Mouse (Mus musculus) bone marrow, adult 2 months (tissue): ENCODE data around the gene Comp. TPM values are rescaled to one million over a fixed set of nuclear protein-coding genes. Genes with fewer than 3 reads are reported as not detected.

Experiments used
- H3K27ac ChIP-seq: fragments of 200-500 bp; 2 replicates; pipeline ENCODE4 v1.5.1; 2012; ENCODE audit warnings: low read depth, mild to moderate bottlenecking, control low read depth, inconsistent platforms, low read length; ENCODE audit not compliant: control insufficient read depth, poor library complexity, insufficient read depth
- H3K4me1 ChIP-seq: fragments of 200-500 bp; 2 replicates; pipeline ENCODE4 v1.6.1; 2011; ENCODE audit warnings: low read length; ENCODE audit not compliant: control insufficient read depth, insufficient read depth
- H3K4me3 ChIP-seq: fragments of 200-500 bp; replicated peaks from 2 replicates; pipeline ENCODE3; 2011; ENCODE audit warnings: mild to moderate bottlenecking, low read depth, low read length, control low read depth; ENCODE audit not compliant: control insufficient read depth
- CTCF ChIP-seq: fragments of 200-500 bp; IDR thresholded peaks from 2 replicates; pipeline ENCODE4 v1.5.1; 2011; ENCODE audit warnings: low read length, control low read depth; ENCODE audit not compliant: control insufficient read depth, insufficient read depth
- POLR2A ChIP-seq: fragments of 200-500 bp; IDR thresholded peaks from 2 replicates; pipeline ENCODE4 v1.6.1; 2011; ENCODE audit warnings: low read depth, mild to moderate bottlenecking, control low read depth, low read length, borderline replicate concordance; ENCODE audit not compliant: control insufficient read depth
- WGBS: fragments of 180-500 bp; shearing (Covaris S2); methylation state at CpG from one replicate; pipeline ENCODE4 v1.1.7; 2018; 5-methylcytosine and 5-hydroxymethylcytosine counted together
- polyA plus RNA-seq: library from polyadenylated mRNA; stranded (reverse); fragments of >200 nt; gene quantifications from 2 replicates; pipeline ENCODE4 v1.2.4, GENCODE M21; 2011; ENCODE audit warnings: low replicate concordance; ENCODE audit not compliant: missing spikeins, insufficient read depth, insufficient read length

The Comp gene
- polyA plus RNA-seq, 1 experiment, result not detected

DNA sequence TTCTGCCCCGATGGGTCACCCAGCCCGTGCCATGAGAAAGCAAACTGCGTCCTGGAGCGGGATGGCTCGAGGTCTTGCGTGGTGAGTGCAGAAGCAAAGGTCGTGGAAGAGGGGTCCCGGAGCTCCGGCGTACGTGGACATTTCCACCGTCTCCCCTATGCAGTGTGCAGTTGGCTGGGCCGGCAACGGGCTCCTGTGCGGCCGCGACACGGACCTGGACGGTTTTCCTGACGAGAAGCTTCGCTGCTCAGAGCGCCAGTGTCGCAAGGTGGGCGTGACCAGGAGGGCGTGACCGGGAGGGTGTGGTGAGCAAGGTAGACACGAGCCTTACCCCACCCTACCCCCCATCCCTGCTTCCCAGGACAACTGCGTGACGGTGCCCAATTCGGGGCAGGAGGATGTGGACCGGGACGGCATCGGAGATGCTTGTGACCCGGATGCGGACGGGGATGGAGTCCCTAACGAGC, 3.0 kb downstream of the Comp start:
- Histone ChIP-seq H3K4me3 (no peak overlapping the region), H3K4me1 (no peaks in the 10 kb centered on the region; the same call in 1 of the 2 replicates), H3K27ac (no peak overlapping the region)
- TF ChIP-seq POLR2A (no peak), CTCF (no peak)
- WGBS, result 7% methylated on average over 37 of the region's 37 CpGs

DNA sequence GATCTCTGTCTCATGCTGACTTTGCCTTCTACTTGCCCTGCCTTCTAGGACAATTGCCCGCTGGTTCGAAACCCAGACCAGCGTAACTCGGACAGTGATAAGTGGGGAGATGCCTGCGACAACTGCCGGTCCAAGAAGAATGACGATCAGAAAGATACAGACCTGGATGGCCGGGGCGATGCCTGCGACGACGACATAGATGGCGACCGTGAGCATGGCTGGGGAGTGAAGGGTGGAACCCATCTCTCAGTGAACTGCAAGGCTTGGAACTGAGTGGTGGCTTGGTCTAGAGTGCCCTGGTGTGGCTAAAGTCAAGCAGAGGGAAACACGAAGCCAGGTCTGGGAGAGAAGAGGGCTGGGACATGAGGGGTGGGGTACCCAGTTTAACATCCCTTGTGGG, 3.7 kb downstream of the Comp start:
- TF ChIP-seq POLR2A, result no peak
- peak; percentile 8; the same call in 1 of the 2 replicates for TF ChIP-seq CTCF
- H3K4me3 ChIP-seq, result no peak overlapping the region
- 10% methylated on average over 15 of the region's 15 CpGs for WGBS
- H3K27ac ChIP-seq, result no peak overlapping the region
- H3K4me1 ChIP-seq, result no peaks in the 10 kb centered on the region; the same call in 1 of the 2 replicates

- no peak for TF ChIP-seq CTCF
- no peak for TF ChIP-seq POLR2A
- H3K4me3 ChIP-seq, result no peak overlapping the region
- H3K27ac ChIP-seq, result no peak overlapping the region
- H3K4me1 ChIP-seq, result no peaks in the 10 kb centered on the region
- WGBS, result 78% methylated on average over 12 of the region's 12 CpGs
These were observed 6.7 kb downstream of the Comp start for GRCm38 (mm10) chr8:70380069-70380468.

GRCm38 (mm10) chr8:70383287-70383686, 9.9 kb downstream of the Comp start:
- WGBS, result 43% methylated on average over 3 of the region's 3 CpGs
- no peak overlapping the region for H3K4me3 ChIP-seq
- H3K4me1 ChIP-seq, result no peaks in the 10 kb centered on the region
- H3K27ac ChIP-seq, result no peak overlapping the region
- TF ChIP-seq CTCF (peak; percentile 65), POLR2A (no peak)

- no peak overlapping the region for H3K4me3 ChIP-seq
- no peak overlapping the region for H3K27ac ChIP-seq
- no peak for TF ChIP-seq CTCF
- TF ChIP-seq POLR2A, result no peak
- WGBS, result 84% methylated on average over 2 of the region's 2 CpGs
- H3K4me1 ChIP-seq, result no peaks in the 10 kb centered on the region
These were observed 16.3 kb downstream of the Comp start for GRCm38 (mm10) chr8:70389678-70390077.

- Histone ChIP-seq H3K27ac (no peak overlapping the region), H3K4me3 (no peak overlapping the region), H3K4me1 (no peaks in the 10 kb centered on the region)
- TF ChIP-seq CTCF, result no peak
- 84% methylated on average over 5 of the region's 5 CpGs for WGBS
These were observed 19.7 kb downstream of the Comp start for GRCm38 (mm10) chr8:70393087-70393486.

- TF ChIP-seq POLR2A, result no peak
- TF ChIP-seq CTCF, result no peak
- WGBS, result 87% methylated on average over 8 of the region's 8 CpGs
- H3K4me1 ChIP-seq, result no peaks in the 10 kb centered on the region
- H3K4me3 ChIP-seq, result no peak overlapping the region
- H3K27ac ChIP-seq, result no peak overlapping the region
These were observed 21.1 kb downstream of the Comp start for GRCm38 (mm10) chr8:70394269-70394998.

- Histone ChIP-seq H3K4me3 (no peak overlapping the region), H3K27ac (no peak overlapping the region), H3K4me1 (no peaks in the 10 kb centered on the region)
- 70% methylated on average over 5 of the region's 5 CpGs for WGBS
- no peak for TF ChIP-seq CTCF
- no peak for TF ChIP-seq POLR2A
These were observed 22.3 kb downstream of the Comp start for GRCm38 (mm10) chr8:70395649-70396048.
